Mouse (Mus musculus) ovary, postnatal 14 days (tissue): Measurements from ENCODE around the gene Taf3.

Source experiments
- DNase-seq: peaks from one replicate; pipeline ENCODE4 v3.0.0; 2022; ENCODE audit warnings: low spot score

The Taf3 gene

DNA sequence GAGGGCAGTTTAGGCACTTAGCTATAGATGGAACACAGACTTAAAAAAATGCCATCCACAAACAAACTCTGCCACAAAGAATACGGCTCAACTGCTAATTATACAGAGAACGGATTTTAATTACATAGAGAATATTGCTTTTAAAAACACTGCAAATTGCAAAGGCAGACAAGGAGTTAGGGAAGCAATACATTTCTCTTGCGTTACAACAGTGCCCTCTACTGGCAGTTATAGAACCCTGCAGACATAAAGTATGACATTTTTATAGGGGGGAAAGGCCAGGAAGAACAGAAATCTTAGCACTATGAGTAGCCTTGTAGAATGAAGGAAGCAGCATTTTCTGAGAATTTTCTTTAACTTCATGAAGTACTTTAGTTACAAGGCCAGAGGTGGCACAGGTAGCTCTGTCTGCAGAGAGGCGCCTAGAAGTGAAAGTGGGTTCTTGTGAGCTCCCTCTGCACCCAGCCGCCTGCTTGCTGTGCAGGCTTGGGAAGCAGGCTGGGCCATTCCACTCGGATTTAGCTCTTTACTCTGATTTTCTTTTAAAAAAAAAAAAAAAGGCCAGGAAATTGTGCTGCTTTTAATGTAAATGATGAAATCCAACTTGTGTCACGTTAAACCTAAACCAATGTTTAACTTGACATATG, 38.0 kb downstream of the Taf3 start:
- peak; percentile 33 for DNase-seq

DNA sequence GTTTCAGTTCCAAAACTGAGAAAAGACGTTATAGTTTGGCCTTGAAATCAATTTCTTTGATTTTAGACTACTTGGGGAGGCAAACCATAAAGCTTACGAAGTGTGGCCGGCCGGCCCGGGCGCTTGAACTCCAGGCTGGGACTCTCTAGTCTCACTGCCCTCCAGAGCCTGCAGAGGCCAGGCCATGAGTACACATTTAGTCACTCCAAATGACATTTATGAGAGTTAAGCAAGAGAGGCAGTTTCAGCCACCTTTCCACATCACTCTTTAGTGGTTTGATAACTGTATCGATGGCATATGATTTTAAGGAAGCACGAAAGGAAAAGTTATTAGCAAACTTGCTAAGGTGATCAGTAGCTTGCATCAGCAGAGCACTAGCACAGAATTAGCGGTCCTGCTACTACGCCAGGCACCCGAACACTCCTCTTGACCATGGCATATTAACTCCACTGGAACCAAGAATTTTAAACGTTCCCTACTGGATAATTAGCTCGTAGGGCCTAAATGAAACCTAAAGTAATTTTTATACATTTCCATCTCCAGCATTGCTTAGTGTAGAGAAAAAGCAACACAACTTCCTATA, 38.6 kb downstream of the Taf3 start:
- DNase-seq: no peak

DNA sequence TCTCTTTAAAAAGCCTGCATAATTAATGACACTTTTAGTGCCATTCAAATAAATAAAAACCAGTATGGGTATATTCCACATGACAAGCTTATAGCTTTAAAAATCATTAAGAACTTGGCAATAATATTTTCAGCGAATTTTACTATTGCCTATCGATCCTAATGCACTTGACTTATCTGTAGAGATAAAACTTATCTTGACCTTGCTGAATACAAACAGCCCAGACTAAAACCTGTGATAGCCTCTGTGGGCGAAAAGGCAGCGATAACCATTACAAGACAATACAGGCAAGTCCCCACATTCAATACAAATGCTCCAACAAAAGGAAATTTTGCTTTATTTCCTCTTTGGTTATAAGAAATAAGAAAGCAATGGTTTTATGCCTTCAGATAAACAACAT, 39.8 kb downstream of the Taf3 start:
- no peak for DNase-seq

DNA sequence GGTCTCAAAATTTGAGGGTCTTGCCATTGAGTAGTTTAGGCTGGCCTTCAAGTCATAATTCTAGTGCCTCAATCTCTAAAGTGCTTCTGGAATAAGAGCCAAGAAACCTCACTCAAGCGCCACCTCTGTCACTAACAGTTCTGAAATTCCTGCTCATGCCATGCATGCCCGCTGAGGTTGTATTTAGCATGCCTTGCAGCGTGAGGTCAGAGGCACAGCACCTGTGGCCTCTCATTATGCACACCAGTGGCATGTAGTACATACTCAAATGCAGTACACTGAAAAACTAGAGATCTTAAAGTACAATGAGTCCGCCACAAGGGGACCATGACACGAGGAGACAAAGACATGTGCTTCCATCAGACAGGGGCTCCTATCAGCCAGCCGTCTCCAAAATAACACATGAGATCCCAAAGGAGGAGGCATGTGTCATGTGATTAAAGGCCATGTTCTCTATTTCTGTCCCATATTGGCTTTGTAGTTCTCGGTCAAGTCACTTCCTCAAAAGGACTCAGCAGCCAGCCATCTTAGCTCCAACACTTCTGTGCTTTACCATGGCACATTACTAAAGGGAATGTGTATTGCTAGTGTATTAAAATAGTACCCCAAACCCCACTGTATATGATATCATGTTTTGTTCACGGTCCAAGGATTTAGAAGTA, 43.3 kb downstream of the Taf3 start:
- no peak for DNase-seq

DNA sequence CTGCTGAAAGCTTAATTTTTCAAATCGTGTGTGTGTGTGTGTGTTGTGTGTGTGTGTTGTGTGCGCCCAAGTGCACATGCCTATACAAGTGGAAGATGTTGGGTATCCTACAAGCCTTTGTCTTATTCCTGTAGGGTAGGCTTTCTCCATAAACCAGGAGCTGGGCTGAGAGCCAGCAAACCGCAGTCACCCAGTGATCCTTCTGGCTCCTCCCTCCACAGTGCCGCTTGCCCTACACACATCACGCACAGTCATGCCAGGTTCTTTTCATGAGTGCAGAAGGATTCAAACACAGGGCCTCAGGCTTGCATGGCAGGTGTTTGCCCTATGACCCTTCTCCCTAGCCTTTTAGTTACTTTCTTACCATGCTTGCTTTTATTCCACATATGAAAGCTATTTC, 45.0 kb downstream of the Taf3 start:
- DNase-seq: no peak

DNA sequence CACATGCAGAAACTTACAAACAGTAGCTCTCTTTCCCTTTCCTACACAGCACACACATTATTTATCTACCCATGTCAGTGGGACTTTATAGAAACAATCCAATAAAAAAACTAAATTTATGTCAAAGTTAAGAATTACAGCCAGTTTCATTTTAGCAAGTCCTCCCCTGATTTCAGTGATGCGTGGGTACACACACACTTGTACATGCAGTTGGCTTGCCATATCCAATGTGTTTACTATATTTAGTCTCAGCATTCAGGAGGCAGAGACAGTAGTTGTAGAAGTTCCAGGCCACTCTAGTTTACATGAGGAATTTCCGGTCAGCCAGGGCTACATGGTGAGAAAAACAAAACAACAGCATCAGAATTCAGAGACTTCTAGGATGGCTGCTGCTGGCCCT, 46.8 kb downstream of the Taf3 start:
- no peak for DNase-seq

DNA sequence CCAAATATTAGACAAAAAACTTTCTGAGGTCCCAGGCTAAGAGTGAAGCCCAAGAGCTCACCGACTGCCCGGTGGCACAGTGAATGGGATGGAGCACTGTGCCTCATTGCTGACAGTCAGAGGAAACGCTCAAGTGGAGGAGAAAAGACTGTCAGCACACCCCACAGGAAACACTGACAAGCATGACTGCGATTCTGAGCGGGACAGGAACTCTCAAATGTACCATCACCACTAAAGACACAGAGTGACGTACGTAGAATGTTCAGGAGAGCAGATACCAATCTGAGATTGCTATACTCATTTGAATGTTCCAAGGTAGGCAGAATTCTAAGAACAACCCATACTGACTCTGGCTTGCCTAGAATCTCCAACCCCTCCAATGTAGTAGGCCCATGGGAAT, 50.9 kb downstream of the Taf3 start:
- no peak for DNase-seq

DNA sequence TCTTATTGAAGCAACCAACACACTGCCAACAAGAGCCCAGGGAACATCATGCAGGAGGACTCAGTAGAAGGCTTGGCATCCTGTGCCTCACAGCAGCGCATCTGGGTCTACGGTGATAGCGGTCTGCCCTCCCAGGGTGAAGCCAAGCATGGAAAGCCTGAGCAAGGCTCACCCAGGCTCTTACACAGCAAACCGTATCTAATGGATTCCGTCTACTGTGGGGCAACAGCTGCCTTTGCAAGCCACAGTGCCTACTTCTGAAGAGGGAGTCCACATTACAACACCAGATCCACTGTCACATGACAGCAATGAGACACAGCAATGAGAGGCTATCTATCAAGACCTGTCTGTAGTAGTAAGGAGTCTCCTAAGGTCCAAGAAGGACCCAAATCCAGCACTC, 52.3 kb downstream of the Taf3 start:
- DNase-seq: no peak

DNA sequence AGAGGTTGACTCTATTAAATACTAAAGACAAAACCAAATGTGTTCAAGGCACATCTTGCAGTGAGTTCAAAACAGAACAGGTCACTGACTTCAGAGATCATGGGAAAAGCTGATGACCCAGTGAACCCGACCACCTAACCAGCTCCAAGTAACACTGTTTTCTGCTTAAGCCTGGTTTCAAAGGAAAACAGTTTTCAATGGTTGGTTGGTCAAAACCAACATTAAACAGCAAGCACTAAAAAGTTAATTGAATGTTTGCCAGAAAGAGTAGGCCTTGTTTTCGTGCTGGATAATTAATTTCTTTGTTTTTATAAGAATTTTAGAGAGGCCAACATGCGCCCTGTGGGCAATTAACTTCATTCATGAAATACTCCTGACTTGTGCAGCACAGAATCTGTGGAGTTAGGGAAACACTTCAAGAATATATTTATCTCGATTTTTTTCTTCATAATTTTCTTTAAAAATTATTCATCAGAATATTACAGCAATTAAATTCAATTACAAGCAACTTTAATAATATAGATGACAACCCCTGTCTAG, 57.6 kb downstream of the Taf3 start:
- DNase-seq: no peak

DNA sequence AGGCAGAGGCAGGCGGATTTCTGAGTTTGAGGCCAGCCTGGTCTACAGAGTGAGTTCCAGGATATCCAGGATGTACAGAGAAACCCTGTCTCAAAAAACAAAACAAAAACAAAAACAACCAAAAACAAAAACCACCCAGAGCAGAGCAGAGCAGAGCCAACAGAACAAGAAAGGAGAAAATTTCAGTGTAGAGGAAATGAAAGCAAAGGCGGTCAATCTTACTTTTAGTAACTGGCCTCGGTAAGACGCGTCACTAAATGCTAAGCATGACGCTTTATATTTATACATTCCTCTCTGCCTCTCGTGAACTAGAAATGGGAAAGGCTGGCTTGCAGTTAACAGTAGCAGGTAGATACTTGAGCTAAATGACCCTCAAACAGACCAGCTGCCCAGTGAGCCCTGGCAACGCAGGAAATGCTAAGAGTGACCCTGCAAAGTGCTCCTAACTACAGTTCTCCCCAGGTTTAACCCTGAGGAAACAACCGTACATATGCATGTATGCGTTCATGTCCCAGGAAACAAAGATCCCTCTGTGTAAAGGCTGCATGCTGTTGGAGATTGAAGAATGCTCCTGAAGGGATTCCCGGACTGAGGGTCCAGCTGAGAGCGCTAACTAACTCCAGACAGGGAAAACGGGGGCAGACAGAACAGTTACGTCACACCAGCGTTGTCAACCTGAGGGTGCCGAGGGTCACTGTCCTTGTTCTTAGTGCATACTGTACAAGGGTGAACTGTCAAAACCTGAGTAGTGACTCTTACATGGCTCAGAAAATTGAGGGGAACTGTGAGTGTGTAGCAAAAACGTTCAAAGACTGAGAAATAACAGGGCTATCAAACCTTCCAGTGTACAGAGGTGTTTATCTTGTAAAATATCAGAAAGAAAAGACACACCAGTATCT, 58.5 kb downstream of the Taf3 start:
- no peak for DNase-seq

DNA sequence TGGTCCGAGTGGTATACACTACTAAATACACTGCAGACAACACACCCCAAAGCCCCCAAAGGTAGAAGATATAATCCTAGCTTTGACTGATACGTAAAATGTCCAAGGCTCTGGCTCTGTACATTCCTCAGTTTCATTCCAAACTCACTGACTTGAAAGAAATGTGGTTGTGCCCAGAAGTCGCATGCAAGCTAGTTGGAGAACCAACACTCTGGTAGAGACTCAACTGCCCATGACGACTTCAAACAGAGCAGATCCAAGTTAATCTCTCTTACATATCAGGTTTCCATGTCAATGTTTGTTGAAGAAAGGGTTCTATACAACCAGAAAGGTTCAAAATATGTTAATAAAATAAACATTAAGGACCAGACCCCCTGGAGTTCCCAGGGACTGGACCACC, 60.1 kb downstream of the Taf3 start:
- DNase-seq: no peak

DNA sequence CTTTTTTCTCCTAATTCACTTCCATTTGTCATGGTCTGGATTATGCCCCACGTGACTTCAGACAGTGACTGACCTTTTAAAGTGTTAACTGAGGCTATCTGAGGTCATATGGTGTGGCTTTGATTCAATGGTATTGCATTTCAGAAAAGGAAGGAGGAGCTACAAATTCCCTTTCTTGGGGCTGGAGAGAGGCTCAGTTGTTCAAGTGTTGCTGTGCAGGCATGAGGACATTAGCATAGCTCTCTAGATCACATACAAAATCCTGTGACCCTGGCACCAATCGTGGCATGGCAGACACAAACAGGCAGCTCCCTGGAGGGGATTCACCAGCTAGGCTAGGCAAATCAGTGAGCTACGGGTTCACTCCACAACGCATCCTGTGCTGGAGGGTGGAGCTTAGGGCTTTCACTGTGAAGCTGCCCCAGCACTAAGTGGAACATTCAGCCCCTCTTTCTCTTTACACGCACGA, 62.4 kb downstream of the Taf3 start:
- DNase-seq: no peak

DNA sequence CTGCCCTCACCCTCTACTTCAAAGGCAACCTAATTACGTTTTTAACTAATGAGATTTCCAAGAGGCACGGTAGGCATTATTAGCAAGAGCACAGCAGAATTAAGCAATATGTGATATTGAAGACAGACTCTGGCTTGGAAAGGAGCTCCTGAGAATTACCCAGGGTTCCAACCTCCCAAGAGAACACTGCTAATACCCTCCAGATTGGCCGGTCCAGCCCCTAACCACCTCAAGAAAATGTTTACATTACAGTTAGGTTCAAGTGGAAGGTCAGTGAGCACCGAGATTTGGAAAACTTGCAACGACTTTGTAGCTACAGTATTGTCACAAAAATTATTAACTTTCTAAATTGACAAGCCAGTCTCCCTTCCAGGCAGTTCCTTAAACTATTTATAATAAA, 66.0 kb downstream of the Taf3 start:
- DNase-seq: no peak

DNA sequence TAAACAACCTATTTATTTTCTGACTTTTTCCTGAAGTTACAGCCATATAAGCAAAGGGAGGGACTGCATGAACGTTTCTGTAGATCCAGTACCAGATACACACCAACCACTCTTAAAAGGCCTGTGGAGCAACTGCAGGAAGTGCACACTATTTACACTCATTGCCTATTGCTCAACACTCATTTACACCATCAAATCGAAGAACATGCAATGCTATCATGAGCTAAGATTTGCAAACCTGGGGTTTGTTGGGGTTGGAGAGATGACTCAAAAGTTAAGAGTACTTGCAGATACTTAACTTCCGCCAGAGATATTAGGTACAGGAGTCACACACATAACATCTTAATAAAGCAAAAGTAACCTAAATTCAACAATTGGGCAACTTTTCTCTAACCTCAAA, 76.5 kb downstream of the Taf3 start:
- no peak for DNase-seq

DNA sequence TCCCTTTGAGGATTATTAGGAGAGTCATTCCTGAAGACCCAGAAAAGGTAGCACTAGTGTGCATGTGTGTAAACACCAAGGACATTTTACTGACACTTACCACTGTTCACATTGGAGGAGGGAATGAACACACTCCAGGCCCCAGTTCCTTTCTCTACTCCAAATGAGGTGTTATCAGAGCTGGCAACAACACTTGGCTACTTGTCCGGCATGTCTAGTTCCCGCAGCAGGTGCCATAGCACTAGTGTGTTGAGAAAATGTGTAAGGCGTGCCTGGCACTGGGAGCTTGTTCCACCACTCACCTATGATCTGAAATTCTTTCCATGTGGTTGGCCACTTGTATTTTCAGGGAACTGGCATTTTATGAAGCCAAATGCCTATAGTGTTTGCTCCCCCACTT, 77.8 kb downstream of the Taf3 start:
- no peak for DNase-seq

DNA sequence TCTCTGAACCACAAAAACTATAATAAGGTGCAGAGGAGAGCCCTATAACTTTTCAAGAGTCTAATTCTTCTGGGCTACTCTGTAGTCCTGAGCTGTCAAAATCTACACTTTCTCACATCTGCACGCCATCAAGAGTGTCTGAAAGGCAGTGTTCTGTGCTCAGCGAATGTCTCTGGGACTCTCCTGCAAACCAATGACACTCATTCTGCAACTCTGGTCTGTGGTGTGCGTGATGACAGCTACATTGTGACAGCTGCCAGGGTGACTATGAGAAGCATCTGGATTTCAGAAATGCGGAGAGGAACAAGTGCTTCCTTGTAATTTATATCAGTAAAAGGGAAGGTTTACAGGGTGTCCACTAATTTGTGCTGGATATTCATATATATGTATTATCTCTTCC, 78.2 kb downstream of the Taf3 start:
- no peak for DNase-seq

DNA sequence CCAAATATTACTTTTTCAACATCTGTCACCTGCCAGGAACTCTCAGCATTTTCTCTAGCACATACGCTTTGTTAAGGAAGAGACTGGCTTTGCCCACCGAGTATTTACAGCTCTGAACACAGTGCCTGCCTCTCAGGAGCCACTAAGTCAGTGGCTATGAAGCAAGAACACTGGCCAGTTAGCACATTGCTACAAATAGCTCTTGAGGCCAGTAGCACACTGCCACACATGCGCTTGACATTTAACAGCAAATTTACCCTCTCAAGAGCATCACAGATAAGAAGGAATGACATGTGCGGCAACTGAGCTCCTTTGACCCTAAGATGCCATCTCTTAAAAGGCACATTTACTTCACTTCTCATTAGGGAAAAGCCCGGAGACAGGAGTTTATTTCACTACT, 78.7 kb downstream of the Taf3 start:
- no peak for DNase-seq

DNA sequence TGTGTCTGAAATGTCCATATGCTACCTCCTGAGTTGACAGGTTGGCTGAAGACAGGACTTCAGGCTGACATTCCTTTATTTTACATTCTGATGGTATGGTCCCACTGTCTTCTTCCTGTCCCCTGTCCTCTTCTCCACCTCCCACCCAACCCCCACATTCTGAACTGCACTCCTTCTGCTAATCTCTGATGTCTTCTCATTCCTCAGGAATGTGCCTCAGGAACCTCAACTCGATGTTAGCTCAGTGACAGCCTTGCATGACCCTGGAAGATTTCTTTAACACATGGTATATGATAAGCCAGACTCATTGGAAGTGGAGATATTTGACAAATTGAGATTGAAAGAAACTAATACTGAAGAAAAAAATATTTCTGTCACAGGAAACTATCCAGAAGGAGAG, 81.8 kb downstream of the Taf3 start:
- DNase-seq: no peak

DNA sequence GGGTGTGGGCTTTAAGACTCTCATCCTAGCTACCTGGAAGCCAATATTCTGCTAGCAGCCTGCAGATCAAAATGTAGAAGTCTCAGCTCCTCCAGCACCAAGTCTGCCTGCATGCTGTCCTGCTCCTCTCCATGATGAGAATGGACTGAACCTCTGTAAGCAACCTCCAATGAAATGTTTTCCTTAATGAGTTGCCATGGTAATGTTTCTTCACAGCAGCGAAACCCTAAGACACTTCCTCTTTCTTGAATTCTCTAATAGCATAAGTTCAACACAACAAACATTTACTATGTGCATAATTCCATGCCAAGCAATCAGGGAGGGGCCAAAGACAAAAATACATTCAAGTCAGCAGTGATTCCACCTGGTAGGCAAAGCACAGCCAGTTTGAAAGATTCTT, 82.8 kb downstream of the Taf3 start:
- no peak for DNase-seq

DNA sequence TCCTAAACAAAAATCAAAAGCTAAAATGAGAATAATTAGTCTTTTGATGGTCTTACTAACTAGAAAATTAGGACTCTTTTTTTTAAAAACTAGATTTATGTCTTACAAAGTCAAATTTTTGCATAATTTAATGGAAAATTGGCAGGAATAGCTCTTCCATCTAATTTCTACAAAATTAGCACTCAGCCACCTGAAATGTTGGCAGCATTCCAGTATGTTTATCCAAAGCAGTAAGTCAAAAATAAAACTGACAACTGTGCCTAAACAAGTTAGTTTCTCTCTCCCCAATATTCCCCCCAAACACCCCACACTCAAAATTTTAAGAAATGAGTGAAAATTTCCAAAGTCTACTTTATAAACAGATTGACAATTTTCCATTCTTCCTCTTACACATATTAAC, 85.5 kb downstream of the Taf3 start:
- no peak for DNase-seq

DNA sequence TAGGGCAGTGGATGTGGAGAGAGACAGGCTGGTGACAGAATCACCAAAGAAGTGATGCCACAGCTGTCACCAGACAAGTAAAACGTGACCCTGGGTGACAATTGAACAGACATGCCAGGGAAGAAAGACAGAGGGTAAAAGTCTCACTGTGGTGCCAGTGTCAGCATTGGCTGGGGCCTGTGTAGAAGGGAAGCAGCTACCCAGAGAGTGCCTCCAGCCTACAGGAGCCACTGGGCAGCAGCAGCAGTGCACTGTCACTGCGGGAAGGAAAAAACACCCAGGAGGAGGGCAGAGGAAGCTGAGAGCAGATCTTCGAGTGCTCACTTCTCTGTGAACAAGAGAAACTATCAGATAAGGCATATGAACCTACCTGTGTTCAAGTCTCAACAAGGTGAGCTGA, 86.7 kb downstream of the Taf3 start:
- DNase-seq: no peak

DNA sequence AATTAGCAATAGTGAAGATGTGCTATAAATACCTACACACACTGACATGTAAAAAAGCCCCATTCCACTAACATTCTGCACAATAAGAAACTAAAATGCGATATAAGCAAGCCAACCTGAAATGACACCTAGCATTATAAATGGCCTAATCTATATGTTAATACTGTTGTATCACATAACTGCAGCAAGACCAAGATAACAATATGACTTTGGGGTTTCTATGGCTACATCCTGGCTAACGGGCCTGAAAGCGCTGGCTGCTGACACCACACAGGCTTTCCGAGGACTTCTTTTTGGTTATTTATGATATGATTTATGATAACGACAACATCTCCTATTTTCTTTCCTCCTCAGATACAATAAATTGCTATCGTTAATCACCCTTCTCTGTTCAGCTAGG, 90.4 kb downstream of the Taf3 start:
- DNase-seq: no peak

DNA sequence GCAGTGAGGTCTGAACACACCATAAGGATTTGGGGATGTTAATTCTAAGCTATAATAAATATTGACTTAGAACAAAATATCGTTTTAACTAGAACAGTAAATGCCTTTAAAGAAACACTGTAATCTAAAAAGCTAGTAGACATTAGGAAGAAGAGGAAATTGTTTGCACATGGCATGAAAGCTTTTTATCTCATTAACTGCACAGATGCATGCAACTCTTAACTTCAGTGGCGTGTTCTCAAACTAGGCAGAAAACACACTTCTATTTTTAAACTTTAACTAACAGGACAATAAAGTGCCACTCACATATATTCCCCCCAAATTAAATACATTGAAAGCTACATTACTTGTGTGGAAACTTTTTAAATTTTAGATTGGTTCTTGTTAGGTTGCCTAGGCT, 91.8 kb downstream of the Taf3 start:
- DNase-seq: no peak
